Mouse (Mus musculus) liver, embryonic 14.5 days (tissue): ENCODE measurements around the gene Cnksr3. TPM values are rescaled to one million over a fixed set of nuclear protein-coding genes. Genes with fewer than 3 reads are reported as not detected.
A peak's percentile ranks its signal among the peaks of the same experiment; 100 is the strongest.

Experiments
- ATAC-seq: fragments of 200-750 bp; cut with Nextera tagmentation; 2 replicates; pipeline ENCODE4 v1.8.0; 2017; ENCODE audit warnings: moderate number of reproducible peaks, mild to moderate bottlenecking, moderate library complexity; ENCODE audit not compliant: insufficient read depth
- DNase-seq, 3 experiments: peaks; one replicate each; pipeline ENCODE4 v3.0.0-alpha.2; 2012 to 2013; ENCODE audit warnings: low read depth in 3 of 3, low spot score in 3 of 3
- H3K27ac ChIP-seq: fragments of 300-500 bp; sonication (generic); 2 replicates; pipeline ENCODE4 v1.5.1; 2014; ENCODE audit warnings: moderate library complexity, mild to moderate bottlenecking, control low read depth, inconsistent platforms
- H3K27me3 ChIP-seq: fragments of 300-500 bp; sonication (generic); 2 replicates; pipeline ENCODE4 v1.6.1; 2014; ENCODE audit warnings: mild to moderate bottlenecking, low read length, moderate library complexity; ENCODE audit not compliant: control insufficient read depth, insufficient read depth
- H3K36me3 ChIP-seq: fragments of 300-500 bp; sonication (generic); replicated peaks from 2 replicates; pipeline ENCODE4 v1.6.1; 2014; ENCODE audit warnings: low read depth; ENCODE audit not compliant: control insufficient read depth, insufficient read depth
- H3K4me1 ChIP-seq, 2 experiments: fragments of 200-500 bp in 1 of 2; fragments of 300-500 bp in 1 of 2; sonication (generic) in 1 of 2; replicated peaks; 2 replicates each; pipeline ENCODE4 v1.6.1; 2012 to 2014; ENCODE audit warnings: antibody characterized with exemption in 1 of 2, inconsistent platforms in 1 of 2, low read length in 1 of 2; ENCODE audit not compliant: control insufficient read depth in 2 of 2, insufficient read depth in 2 of 2
- H3K4me2 ChIP-seq: fragments of 300-500 bp; sonication (generic); 2 replicates; pipeline ENCODE4 v1.6.1; 2014; ENCODE audit warnings: low read depth, mild to moderate bottlenecking, control low read depth, moderate library complexity
- H3K4me3 ChIP-seq, 2 experiments: fragments of 200-500 bp in 1 of 2; fragments of 300-500 bp in 1 of 2; sonication (generic) in 1 of 2; 2 replicates each; pipeline ENCODE4 v1.5.1; 2012 to 2014; ENCODE audit warnings: low read depth in 2 of 2, low read length in 2 of 2, mild to moderate bottlenecking in 2 of 2, control low read depth in 1 of 2, inconsistent platforms in 1 of 2, moderate library complexity in 1 of 2; ENCODE audit not compliant: insufficient read depth in 1 of 2
- H3K9ac ChIP-seq: fragments of 300-500 bp; sonication (generic); replicated peaks from 2 replicates; pipeline ENCODE4 v1.6.1; 2014; ENCODE audit warnings: mild to moderate bottlenecking, control low read depth, moderate library complexity
- H3K9me3 ChIP-seq: fragments of 300-500 bp; sonication (generic); 2 replicates; pipeline ENCODE4 v1.6.1; 2016; ENCODE audit warnings: low read length, mixed read lengths; ENCODE audit not compliant: control insufficient read depth
- CTCF ChIP-seq: IDR thresholded peaks from 2 replicates; pipeline ENCODE4 v1.5.1; 2016; ENCODE audit warnings: antibody characterized with exemption, low read depth, control low read depth
- EP300 ChIP-seq: IDR thresholded peaks from 2 replicates; pipeline ENCODE4 v1.6.1; 2016; ENCODE audit warnings: antibody characterized with exemption, low read depth
- WGBS: fragments of 180-500 bp; shearing (Covaris S2); extraction: QIAGEN DNeasy Blood & Tissue Kit; methylation state at CpG from one replicate; pipeline ENCODE4 v1.1.7; 2014; ENCODE audit not compliant: insufficient replicate concordance; 5-methylcytosine and 5-hydroxymethylcytosine counted together
- polyA plus RNA-seq, 2 experiments: library from polyadenylated mRNA; depleted of rRNA in 1 of 2; stranded (reverse) in 1 of 2; unstranded in 1 of 2; fragments of >200 nt; fragmentation: Nextera tagmentation in 1 of 2; extraction: Ambion mirVana in 1 of 2; gene quantifications; 2 replicates each; pipeline versions ENCODE4 v1.2.1 to v1.2.3; 2012 to 2014

Cnksr3 gene
- polyA plus RNA-seq, 2 experiments, result 2.3 to 2.8 TPM

DNA sequence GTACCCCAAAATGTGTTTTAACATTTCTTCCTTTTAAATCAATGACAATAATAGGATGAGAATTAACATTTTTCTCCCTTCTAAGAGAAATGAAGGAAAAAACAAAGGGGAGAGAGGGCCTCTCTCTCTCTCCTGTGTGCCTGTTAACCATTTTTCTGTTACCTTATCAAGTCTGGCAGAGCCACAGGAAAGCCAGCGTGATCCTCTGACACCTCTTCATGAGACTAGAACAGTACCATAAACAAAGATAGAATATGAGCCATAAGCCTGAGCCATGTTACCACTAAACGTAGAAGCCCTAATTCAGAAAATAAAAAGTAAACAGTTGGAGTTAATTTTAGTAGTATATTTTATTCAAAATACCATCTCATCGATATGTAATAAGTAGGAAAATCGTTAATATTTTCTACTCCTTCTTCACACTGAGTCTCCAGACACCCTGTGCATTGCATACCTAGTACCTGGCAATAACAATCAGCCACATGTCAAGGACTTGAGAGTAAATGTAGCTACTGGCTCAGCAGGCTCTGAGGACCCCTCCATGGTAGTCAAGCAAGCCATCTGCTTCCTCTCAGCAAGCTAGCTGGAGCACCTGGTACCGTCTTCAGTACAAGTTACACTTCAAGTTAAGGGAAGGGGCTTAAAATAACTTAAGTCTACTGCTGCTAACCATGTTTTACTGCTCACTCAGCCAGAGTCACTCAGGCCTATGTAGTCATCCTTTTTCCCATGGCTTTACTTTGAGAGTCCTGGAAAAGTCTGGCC is 2.2 kb downstream of the Cnksr3 start:
- WGBS, result 31% methylated on average over 5 of the region's 5 CpGs
- Histone ChIP-seq H3K27ac (no peak overlapping the region), H3K4me3 (peak overlapping the region; percentile 68 to 71), H3K9ac (no peak overlapping the region), H3K9me3 (no peaks in the 10 kb centered on the region), H3K27me3 (no peaks in the 10 kb centered on the region), H3K36me3 (no peaks in the 10 kb centered on the region), H3K4me2 (peak overlapping the region; percentile 92), H3K4me1 (peaks cover 8 to 27% of the 10 kb centered on the region in 2 experiments)
- TF ChIP-seq EP300, result no peak
- no peak for TF ChIP-seq CTCF
- ATAC-seq, result no peak
- DNase-seq, result no peak

DNA sequence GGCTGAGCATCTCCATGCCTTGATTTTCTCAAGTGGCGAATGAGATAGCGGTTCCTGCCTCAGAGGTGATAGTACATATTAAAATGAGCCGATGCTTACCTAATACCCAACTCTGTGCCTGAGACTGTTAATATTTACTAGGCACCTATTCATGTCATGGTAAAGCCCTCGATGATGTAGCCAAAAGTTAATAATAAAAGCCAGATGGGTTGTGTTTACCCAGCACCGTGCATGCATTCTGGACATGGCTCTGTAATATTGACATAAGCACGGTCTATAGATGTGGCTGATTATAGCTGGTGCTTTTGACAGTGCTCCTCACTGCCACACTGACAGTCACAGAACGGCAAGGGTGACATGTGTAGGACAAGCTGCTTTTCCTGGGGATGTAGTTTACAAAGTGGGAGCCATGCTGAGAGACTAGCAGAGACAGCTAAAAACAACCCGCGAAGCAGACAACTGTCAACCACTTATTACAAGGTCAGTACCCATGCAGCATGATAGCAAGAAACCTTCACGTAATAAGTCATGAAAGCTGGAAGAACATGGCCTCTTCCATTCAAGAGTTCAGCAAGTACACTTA is 3.1 kb downstream of the Cnksr3 start:
- Histone ChIP-seq H3K9ac (no peak overlapping the region), H3K27ac (no peak overlapping the region), H3K4me2 (peak overlapping the region; percentile 7; the same call in 1 of the 2 replicates), H3K9me3 (no peaks in the 10 kb centered on the region), H3K36me3 (no peaks in the 10 kb centered on the region), H3K27me3 (no peaks in the 10 kb centered on the region), H3K4me1 (peaks cover 8 to 27% of the 10 kb centered on the region in 2 experiments), H3K4me3 (no peak overlapping the region)
- ATAC-seq (no peak), DNase-seq (no peak)
- TF ChIP-seq EP300 (no peak), CTCF (no peak)
- 59% methylated on average over 10 of the region's 10 CpGs for WGBS

DNA sequence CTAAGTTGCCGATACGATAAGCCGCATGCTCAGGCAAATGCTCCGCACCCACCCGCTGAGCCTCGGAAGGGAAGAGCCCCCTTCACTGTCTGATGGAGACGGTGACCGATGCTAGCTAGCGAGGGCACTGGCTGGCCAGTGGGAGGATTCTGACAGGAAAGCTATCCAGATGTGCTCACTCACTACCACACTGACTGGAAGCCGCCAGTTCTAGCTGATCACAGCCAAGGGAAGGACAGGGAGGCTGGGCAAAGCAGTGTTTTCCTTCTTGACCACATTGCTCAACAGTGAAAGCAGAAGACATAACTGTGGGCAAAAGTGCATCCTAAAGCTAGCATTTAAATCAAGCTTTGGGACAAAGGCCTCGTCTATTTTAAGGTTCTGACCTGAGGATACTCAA is 4.7 kb downstream of the Cnksr3 start:
- Histone ChIP-seq H3K27me3 (no peaks in the 10 kb centered on the region), H3K4me3 (no peak overlapping the region), H3K27ac (no peak overlapping the region), H3K4me2 (no peak overlapping the region), H3K36me3 (no peaks in the 10 kb centered on the region), H3K4me1 (peaks cover 5 to 22% of the 10 kb centered on the region in 2 experiments), H3K9ac (no peak overlapping the region), H3K9me3 (no peaks in the 10 kb centered on the region)
- DNase-seq (no peak), ATAC-seq (no peak)
- TF ChIP-seq CTCF (no peak), EP300 (no peak)
- 72% methylated on average over 11 of the region's 11 CpGs for WGBS

GRCm38 (mm10) chr10:7206571-7206970 is 5.5 kb downstream of the Cnksr3 start:
- TF ChIP-seq EP300, result no peak
- no peak for TF ChIP-seq CTCF
- Histone ChIP-seq H3K4me3 (no peak overlapping the region), H3K36me3 (no peaks in the 10 kb centered on the region), H3K9me3 (no peaks in the 10 kb centered on the region), H3K9ac (no peak overlapping the region), H3K27ac (no peak overlapping the region), H3K4me1 (peaks cover 5 to 22% of the 10 kb centered on the region in 2 experiments), H3K4me2 (no peak overlapping the region), H3K27me3 (no peaks in the 10 kb centered on the region)
- DNase-seq, result no peak
- ATAC-seq, result no peak
- 66% methylated on average over 7 of the region's 7 CpGs for WGBS

GRCm38 (mm10) chr10:7205576-7205975 is 6.5 kb downstream of the Cnksr3 start:
- no peak overlapping the region for H3K4me3 ChIP-seq
- DNase-seq (no peak), ATAC-seq (no peak)
- 67% methylated on average over 3 of the region's 3 CpGs for WGBS
- no peak overlapping the region for H3K27ac ChIP-seq
- no peaks in the 10 kb centered on the region for H3K27me3 ChIP-seq
- no peak overlapping the region for H3K4me2 ChIP-seq
- no peak overlapping the region for H3K9ac ChIP-seq
- H3K9me3 ChIP-seq, result no peaks in the 10 kb centered on the region
- TF ChIP-seq CTCF, result no peak
- no peak for TF ChIP-seq EP300
- peaks cover 5 to 21% of the 10 kb centered on the region in 2 experiments for H3K4me1 ChIP-seq
- no peaks in the 10 kb centered on the region for H3K36me3 ChIP-seq
